Mouse (Mus musculus): ENCODE data around the gene Lyrm7.

The Lyrm7 gene

DNA sequence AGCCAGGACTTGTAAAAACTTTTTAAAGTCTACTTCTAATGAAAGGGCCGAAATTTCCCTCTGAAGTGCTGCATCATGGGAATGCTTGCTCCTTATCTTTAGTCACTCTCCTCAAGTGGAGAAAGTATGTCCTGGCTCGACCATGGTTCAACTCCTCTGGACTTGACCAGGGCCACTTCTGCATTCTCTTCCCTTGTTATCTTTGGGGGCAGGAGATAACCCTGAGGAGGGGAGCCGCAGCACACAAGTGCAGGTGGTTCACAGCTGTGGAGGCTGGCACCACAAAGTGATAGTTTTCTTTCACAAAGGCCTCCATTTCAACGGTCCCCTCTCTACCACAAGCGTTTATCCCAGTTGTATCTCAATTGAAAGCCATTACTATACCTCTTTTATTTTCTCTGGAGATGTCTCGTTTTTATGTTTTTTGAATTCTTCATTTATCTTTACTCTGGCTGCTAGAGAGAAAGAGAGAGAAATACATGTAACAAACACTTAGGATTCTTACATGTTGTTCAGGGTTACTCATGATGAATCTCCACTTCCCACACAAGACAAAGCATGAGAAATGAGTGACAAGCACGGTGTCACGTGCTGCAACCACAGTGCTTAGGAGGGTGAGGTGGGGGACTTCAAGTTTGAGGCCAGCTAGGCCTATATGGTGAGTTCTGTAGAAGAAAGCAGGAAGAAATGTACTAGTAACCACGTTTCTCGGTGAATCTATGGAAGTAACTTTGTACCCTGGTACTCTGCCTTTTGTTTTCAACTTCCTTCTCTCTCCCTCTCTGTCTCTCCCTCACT lies 10.6 kb downstream of the Lyrm7 start:
- CTCF ChIA-PET, result interaction anchor here (0.6 kb wide), 1 partner anchor 11 kb away, joined by 4 read pairs; the partner anchor contains the start of gene Lyrm7

DNA sequence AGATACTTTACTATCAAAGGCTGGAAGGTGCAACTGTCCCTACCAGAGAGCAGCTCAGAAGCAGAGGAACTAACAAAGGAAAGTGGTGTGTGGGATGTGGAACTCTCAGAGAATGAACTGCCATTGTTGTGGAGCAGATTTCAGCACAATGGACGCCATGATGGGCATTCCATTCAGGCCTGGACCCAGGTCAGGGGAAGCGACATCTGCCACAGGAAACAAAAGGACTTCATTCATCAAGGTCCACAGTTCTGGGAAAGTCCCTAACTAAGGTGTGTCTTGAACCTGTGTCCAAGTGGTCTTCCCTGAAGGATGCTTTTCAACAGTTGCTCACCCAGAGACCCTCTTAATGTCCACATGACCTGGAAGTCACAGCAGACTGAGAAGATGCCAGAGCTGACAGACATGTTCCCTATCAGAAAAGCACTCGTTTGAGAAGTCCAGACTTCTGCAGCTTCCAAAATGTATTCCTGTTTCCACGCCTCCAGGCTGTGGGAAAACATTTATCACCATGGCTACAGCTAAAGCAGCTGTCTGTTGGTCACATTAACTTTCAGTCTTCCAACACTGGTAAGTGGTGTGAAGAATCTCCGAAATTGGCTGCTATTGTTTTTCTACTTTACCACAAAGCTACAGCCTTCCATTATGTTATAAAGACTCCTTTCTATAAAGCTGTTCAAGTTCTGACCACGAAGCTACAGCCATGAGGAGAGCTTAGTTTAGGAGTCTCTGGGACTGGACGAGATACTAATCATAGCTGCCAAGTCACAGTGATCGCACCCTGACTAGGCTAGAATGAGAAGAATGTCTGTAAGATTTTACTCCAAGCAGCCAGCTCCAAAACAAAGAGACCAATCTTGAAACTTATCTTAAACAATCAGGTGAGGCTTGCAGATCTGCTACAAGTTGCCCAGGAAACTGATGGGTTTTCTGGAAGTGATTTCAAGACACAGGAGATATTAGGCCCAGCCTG lies 15.0 kb downstream of the Lyrm7 start:
- CTCF ChIA-PET, result interaction anchor here (1.1 kb wide), 1 partner anchor 75 kb away, joined by 3 read pairs; no protein-coding TSS in a partner anchor

DNA sequence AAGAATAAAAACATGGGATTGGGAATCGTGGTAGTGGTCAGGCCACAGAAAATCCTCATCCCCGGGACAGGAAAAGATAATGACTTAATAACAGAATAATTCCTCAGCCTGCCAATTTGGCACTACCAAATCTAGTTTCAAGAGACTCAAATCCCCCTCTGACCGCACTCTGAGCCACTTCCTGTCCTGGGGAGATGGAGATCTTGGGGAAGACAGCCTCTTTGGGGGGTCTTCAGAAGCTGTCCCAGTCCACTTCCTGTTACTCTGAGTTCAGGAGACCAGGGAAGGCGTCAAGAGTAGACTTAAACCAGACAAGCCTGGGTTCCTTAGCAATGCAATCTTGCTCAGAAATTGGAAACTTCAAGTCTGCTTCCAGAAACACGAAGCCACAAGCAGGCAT lies 15.8 kb downstream of the Lyrm7 start:
- CTCF ChIA-PET, result no interaction called here

DNA sequence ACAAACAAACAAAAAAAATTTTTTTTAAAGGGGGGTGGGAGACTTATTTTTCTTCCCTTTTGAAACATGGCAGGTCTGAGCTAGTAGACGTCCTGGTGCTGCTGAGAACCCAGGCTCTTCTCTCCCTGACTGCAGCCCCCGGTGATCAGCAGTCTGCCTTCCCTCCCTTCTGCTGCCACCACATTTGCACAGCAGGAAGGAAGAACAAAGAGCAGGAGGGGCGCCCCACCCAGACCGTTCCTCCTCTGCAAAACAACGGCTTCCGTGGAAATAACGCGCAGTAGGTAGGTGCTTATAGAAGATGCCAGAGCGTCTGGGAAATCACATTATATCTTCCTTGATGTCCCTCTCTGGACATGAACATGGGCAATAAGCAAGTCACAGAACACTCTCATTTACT lies 16.3 kb downstream of the Lyrm7 start:
- CTCF ChIA-PET, result no interaction called here

DNA sequence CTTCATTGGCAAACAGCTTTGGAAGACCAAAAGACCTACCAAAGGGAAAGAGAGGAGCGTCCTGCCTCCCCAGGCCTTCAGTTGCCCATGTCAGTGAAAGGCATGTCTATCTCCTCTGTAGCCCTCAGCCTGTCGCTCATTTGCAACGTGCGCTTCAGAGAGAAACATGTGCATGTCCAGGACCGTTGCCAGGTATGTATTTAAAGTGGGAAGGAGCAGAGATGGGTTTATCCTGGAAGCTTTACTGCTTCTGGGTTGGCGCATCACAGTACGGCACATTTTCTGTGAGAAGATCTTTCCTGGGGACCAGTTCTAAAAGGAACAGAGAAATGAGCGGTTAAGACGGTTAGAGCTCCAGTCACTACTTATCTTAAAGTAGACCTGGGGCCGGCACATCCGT lies 19.8 kb downstream of the Lyrm7 start:
- CTCF ChIA-PET, result interaction anchor here (0.5 to 0.6 kb wide), 2 partner anchors 12 to 272 kb away, joined by 3 read pairs; no protein-coding TSS in a partner anchor

DNA sequence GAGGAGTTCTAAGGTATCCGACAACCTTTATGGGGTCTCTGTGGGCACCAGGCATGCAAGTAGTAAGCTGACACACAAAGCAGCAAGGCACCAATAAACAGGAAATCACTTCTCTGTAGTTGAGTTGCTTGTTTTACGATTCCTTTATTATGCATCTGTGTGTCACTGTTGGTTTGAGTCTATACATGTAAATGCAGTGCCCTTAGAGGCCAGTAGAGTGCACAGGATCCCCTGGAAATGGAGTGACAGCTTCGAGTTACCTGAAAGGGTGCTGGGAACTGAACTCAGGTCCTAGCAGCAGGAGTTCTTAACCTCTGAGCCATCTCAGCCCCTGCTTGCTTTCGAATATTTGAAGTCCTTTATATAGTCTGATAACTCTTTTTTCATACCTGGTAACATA lies 21.0 kb downstream of the Lyrm7 start:
- CTCF ChIA-PET, result no interaction called here

DNA sequence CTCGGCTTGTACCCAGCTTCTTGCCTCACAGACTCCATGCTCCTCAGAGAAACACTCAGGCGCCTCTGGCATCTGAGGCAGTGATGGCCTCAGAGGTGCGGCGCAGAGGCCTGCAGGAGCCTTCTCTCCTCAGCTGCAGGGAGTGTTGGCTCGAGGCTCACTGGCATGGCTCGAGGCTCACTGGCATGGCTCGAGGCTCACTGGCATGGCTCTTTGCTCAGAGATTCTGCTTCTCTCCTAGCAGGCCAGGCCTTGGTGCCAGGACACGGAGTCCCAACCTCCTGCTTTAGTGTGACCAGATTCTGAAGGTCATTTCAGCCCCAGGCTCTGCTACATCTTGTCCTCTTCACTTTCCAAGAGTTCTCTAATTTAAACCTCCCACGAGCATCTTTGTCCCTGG lies 24.6 kb downstream of the Lyrm7 start:
- CTCF ChIA-PET, result interaction anchor here (0.7 kb wide), 1 partner anchor 56 kb away, joined by 7 read pairs; no protein-coding TSS in a partner anchor

DNA sequence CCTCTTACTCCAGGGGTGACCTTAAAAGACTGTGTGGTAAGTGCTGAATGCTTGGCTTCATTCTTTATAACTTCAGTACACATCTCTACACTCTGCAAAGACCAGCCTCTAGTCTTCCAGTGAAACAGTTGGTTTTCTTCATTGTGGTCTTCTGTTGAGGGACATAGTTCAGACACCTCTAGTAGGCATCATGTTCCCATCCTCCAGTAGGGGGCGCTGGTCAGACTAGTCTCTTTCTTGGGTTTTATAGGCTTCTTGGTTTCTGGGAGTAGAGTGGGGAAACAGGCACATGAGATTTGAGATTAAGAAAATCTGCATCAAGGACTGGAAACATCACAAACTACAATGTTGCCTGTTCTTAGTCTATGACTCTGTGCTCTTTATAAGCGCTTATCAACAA lies 26.1 kb downstream of the Lyrm7 start:
- CTCF ChIA-PET, result interaction anchor here (0.7 kb wide), 1 partner anchor 48 kb away, joined by 7 read pairs; no protein-coding TSS in a partner anchor

DNA sequence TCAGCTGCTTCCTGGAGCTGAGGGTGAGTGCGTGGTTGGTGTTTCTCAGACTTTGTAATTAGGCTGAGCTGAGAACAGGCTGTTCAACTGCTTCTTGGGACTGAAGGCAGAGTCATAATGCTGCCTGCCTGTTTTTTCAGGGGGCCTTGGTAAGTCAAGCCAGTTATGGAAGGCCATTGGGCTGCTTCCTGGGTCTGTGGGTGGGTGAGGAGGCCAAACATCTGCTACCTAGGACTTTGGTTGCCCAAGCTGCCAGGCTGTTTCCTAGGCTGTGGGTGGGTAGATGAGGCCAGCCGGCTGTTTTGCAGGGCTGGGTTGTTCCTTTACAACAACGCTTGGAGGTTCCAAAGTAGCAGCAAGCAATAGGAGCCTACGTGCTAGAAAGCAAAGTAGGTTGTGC lies 26.9 kb downstream of the Lyrm7 start:
- CTCF ChIA-PET, result interaction anchor here (0.7 kb wide), 1 partner anchor 47 kb away, joined by 7 read pairs; no protein-coding TSS in a partner anchor

DNA sequence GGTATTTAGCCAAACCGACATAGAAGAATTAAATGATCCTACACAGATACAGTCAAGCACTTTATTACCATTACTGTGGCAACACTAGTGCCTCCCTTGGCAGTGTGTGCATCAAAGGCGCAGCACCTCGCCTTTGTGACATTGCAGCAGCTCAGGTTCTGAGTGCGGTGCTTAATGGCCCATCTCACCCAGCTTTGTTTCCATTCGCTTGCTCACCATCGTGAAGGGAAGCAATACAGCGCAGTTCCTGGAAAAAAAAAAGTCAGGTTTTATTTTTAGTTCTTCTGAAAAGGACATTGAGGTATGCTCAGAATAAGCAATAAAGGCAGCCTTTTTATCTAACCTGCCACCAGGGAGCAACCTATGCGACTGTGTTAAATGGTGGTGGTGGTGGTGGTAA lies 33.9 kb downstream of the Lyrm7 start:
- CTCF ChIA-PET, result no interaction called here

DNA sequence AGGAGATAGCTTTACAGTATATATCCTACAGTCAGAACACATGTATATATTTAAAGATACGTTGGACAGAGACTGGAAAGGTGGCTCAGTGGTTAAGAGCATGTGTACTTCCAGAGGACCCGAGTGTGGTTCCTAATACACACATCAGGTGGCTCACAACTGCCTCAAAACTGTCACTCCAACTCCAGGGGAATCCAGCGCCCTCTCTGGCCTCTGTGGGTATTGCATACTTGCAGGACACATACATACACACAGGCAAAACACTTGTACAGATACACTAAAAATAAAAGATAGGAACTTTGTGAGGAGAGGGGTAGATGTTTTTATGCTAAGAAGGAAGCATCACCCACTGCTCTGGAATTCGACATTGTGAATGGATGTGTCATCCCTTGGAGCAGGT lies 34.9 kb downstream of the Lyrm7 start:
- CTCF ChIA-PET, result interaction anchor here (0.6 kb wide), 1 partner anchor 123 kb away, joined by 6 read pairs; no protein-coding TSS in a partner anchor

DNA sequence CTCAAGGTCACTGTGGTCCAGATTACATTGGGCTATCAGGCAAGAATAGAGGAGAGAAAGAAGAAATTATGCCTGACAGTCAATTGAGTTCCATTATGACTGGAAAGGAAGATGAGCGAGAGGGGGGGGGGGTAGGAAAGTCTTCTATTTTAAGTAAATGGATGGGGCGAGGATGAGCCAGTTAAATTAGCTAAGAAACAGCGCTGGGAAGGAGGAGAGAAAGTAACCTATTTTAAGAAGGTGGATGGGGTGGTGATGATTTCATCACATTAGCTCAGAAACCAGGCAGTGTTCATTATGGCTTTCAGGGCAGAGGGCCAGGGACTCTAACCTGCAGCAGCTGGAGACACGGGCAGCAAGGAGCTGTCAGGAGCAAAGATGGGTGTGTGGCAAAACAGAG lies 37.2 kb downstream of the Lyrm7 start:
- CTCF ChIA-PET, result interaction anchor here (0.8 kb wide), 1 partner anchor 207 kb away, joined by 6 read pairs; no protein-coding TSS in a partner anchor

DNA sequence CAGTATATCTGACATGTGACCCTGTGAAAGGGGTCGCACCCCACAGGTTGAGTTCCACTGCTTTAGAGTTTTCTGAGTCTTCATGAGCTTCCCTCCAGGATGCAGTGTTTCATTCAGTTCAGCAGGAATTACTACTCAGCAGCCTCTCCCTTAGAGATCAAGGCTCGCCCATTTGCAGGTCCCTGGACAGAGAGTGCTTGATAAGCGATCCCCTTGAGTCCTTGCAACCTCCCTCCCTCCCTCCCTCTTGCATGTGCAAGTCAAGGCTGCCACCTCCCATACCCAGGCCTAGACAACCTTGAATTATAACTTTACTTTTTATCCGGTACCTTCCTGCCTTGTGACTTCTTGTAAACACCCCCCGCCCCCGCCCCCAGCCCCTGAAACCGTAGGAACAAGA lies 41.2 kb downstream of the Lyrm7 start:
- CTCF ChIA-PET, result no interaction called here

DNA sequence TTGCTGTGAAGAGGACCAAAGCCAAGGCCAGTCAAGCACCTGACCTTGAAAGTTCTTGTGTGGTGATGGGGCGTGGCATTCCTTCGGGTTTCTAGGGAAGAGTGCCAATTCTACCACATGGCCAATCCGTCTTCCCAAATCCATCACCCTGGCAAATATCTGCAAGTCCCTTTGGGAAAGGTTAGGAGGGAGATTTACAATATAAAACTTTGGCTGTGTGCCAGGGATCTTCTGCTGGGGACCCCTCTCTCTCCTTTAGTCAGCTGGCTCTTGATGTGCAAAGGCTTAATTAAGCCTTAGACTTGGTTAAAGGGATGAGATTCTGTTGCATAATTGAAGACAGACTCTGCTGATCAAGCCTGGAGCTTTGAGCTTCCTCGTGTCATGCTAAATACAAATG lies 43.3 kb downstream of the Lyrm7 start:
- CTCF ChIA-PET, result no interaction called here

DNA sequence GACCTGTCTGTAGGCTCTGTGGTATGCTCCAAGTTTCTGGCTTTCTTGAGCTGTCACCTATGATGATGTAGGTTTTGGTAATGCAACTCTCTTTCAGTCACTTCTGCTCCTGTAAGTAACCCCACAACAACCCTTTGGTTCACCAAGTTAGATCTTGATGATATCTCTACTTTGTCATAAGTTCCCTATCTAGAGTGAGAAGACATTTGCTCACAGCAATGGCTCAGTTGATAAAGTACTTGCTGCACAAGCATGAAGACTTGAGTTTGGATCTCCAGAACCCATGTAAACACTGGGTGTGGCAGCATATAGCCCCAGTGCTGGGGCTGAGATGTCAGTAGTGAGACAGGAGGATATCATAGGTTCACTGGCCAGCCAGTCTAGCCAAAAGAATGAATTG lies 45.1 kb downstream of the Lyrm7 start:
- CTCF ChIA-PET, result no interaction called here

DNA sequence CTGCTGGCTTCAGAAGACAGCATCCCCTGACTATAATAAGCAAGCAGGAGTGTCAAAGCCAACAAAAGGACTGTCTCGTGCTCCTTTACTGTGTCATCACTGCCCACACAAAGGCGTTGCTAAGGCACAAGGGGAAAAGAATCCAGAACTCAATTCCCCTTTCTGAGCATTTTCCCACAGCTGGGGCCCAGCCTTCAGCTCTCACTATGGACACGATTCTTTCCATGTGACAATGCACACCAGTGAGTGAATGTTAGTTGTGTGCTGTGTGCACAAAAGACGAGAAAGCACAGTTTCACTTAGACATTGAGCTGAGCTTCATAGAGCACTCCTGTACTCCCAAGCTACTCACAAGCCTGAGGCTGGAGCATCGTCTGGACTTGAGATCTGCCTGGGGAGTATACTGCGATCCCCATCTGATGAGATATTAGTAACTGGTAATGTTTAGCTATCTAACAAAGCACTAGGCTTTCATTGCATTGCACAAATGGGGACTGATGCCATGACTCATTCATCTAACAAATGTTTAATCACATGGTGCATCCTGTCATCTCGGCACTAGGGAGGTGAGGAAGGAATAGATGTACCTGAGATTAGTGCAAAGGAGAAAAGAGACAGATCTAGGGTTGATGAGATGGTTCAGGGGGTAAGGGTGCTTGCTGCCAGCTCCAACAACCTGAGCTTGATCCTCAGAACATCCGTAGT lies 47.8 kb downstream of the Lyrm7 start:
- CTCF ChIA-PET, result no interaction called here

DNA sequence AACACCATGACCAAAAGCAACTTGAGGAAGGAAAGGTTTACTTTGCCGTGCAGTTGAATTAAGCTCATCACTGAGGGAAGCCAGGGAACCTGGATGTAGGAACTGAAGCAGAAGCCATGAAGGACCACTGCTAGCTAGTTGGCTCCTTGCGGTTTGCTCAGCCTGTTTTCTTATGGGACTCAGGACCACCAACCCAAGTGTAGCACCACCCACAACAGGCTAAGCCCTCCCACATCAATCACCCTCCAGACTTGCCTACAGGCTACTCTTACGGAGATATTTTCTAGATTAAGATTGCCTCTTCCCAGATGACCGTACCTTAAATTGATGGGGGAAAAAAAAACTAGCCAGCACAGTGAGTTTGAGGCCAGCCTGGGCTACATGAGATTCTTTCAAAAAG lies 48.4 kb downstream of the Lyrm7 start:
- CTCF ChIA-PET, result interaction anchor here (0.6 kb wide), 1 partner anchor 22 kb away, joined by 4 read pairs; no protein-coding TSS in a partner anchor

DNA sequence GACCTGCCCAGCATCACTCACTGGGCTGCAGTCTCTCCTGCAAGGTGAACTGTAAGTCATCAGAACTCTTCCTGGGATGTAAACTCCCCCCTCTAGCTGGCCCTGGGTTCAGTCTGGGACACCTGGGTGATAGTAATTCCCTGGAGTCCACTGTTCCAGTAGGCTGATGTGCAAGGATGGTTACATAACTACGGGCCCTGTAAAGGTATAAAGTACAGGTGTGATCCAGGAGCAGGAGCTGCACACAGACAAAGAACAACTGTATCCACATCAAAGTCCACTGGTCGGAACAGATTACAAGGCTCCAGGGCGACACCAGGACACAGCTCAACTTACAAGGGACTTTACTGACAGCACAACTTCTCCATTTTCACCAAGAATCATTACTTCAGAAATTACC lies 49.7 kb downstream of the Lyrm7 start:
- CTCF ChIA-PET, result no interaction called here

DNA sequence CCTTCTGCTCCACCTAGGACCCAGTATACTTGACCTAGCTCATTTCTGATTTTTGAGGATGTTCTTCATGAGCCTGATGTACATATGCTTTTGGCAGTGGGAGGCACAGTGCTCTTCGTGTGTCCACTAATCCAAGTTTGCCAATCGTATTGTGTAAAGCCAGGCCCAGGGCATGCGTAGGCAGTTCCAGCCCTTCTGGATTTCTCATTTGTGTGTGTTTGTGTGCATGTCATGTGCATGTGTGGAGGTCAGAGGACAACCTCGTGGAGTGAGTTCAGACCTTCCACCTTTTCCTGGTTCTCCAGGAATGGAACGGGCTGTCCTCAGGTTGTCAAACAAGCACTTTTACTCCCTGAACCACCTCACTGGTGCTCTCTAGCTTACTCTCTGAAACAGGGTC lies 51.1 kb downstream of the Lyrm7 start:
- CTCF ChIA-PET, result no interaction called here

DNA sequence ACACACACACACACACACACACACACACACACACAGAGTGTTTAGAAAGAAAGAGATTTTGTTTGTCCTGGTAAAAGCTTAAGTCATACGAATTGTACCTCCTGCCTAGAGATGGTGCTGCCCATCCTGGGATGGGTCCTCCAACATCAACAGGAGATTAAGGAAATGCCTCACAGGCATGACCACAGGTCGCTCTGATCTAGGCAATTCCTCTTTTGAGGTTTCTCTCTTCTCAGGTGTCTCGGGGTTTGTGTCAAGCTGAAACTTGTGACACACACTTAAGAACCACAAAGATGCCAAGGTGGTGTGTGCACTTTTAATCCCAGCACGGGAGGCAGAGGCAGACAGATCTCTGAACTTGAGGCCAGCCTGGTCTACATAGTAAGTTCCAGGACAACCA lies 52.5 kb downstream of the Lyrm7 start:
- CTCF ChIA-PET, result interaction anchor here (0.7 kb wide), 1 partner anchor 279 kb away, joined by 3 read pairs; no protein-coding TSS in a partner anchor

DNA sequence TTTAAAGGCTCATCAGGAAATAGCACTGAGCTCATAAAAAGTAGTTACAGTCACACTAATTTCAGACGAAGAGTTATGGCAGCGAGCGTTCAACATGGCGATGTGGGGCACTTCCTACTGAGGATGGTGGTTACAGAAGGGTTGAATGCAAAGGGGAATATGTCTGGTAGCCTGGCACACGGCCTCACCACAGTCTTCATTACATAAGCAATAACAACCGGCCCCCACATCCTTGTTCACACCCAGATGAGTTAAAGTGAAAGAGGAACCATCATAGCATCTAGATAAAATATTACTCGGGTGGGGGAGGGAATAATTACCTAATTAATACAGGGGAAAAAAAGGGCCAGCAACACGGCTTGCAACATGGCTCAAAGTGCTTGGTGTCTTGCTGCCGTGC lies 53.0 kb downstream of the Lyrm7 start:
- CTCF ChIA-PET, result interaction anchor here (0.6 kb wide), 1 partner anchor 204 kb away, joined by 3 read pairs; no protein-coding TSS in a partner anchor

All from spleen, embryonic (tissue).